Mouse (Mus musculus): ENCODE measurements around the gene Pkhd1. TPM values are rescaled to one million over a fixed set of nuclear protein-coding genes. Genes with fewer than 3 reads are reported as not detected.
"Not testable (repeated sequence)": the region's sequence is repeated elsewhere in the genome, so short reads cannot be mapped to it uniquely, and the experiment has no call there.

Gene Pkhd1
- polyA plus RNA-seq, 1 experiment from 2014 or later, result 0.67 TPM

- Histone ChIP-seq H3K27ac (ENCODE audit: low read depth) (no peak overlapping the region), H3K27me3 (ENCODE audit: insufficient read depth, low read length) (no peaks in the 10 kb centered on the region), H3K36me3 (ENCODE audit: insufficient read depth) (no peaks in the 10 kb centered on the region), H3K9me3 (ENCODE audit: low read depth, low read length) (no peaks in the 10 kb centered on the region), H3K4me3 (ENCODE audit: low read depth, low read length) (no peak overlapping the region), H3K4me2 (no peak overlapping the region), H3K4me1 (ENCODE audit: insufficient read depth) (no peaks in the 10 kb centered on the region), H3K9ac (no peak overlapping the region)
- no peak for DNase-seq
- TF ChIP-seq CTCF (IDR thresholded peaks at IDR 0.05; ENCODE audit: low read depth), result no peak
- WGBS, result 59% methylated on average over 11 of the region's 11 CpGs
- ATAC-seq (ENCODE audit: insufficient read depth), result no peak
Measured at GRCm38 (mm10) chr1:20470770-20471169, 147.1 kb downstream of the Pkhd1 start.

- DNase-seq (no peak), ATAC-seq (ENCODE audit: insufficient read depth) (no peak)
- Histone ChIP-seq H3K4me2 (no peak overlapping the region), H3K9me3 (ENCODE audit: low read depth, low read length) (no peaks in the 10 kb centered on the region), H3K4me1 (ENCODE audit: insufficient read depth) (no peaks in the 10 kb centered on the region), H3K4me3 (ENCODE audit: low read depth, low read length) (no peak overlapping the region), H3K9ac (no peak overlapping the region), H3K27me3 (ENCODE audit: insufficient read depth, low read length) (no peaks in the 10 kb centered on the region), H3K27ac (ENCODE audit: low read depth) (no peak overlapping the region), H3K36me3 (ENCODE audit: insufficient read depth) (no peaks in the 10 kb centered on the region)
- TF ChIP-seq CTCF (IDR thresholded peaks at IDR 0.05; ENCODE audit: low read depth), result no peak
- 75% methylated on average over 6 of the region's 6 CpGs for WGBS
Measured at GRCm38 (mm10) chr1:20470317-20470716, 147.5 kb downstream of the Pkhd1 start.

GRCm38 (mm10) chr1:20466481-20466880 is 151.4 kb downstream of the Pkhd1 start:
- 15% methylated on average over 4 of the region's 4 CpGs for WGBS
- H3K9ac ChIP-seq, result no peak overlapping the region
- TF ChIP-seq CTCF (IDR thresholded peaks at IDR 0.05; ENCODE audit: low read depth), result no peak
- ATAC-seq (ENCODE audit: insufficient read depth) (peak; percentile 54; the same call in 1 of the 2 replicates), DNase-seq (peak; percentile 40)
- H3K4me2 ChIP-seq, result no peak overlapping the region
- H3K9me3 ChIP-seq (ENCODE audit: low read depth, low read length), result no peaks in the 10 kb centered on the region
- H3K27ac ChIP-seq (ENCODE audit: low read depth), result no peak overlapping the region
- no peak overlapping the region for H3K4me3 ChIP-seq (ENCODE audit: low read depth, low read length)
- H3K36me3 ChIP-seq (ENCODE audit: insufficient read depth), result no peaks in the 10 kb centered on the region
- H3K27me3 ChIP-seq (ENCODE audit: insufficient read depth, low read length), result no peaks in the 10 kb centered on the region
- no peaks in the 10 kb centered on the region for H3K4me1 ChIP-seq (ENCODE audit: insufficient read depth)

GRCm38 (mm10) chr1:20454621-20455020 is 163.2 kb downstream of the Pkhd1 start:
- H3K9ac ChIP-seq, result no peak overlapping the region
- ATAC-seq (ENCODE audit: insufficient read depth), result no peak
- no peak overlapping the region for H3K4me3 ChIP-seq (ENCODE audit: low read depth, low read length)

GRCm38 (mm10) chr1:20450074-20450473 is 167.8 kb downstream of the Pkhd1 start:
- H3K9ac ChIP-seq, result no peak overlapping the region
- H3K27me3 ChIP-seq (ENCODE audit: insufficient read depth, low read length), result no peaks in the 10 kb centered on the region
- H3K4me2 ChIP-seq, result no peak overlapping the region
- H3K27ac ChIP-seq (ENCODE audit: low read depth), result no peak overlapping the region
- H3K4me3 ChIP-seq (ENCODE audit: low read depth, low read length), result no peak overlapping the region
- WGBS, result 27% methylated on average over 10 of the region's 10 CpGs
- TF ChIP-seq CTCF (IDR thresholded peaks at IDR 0.05; ENCODE audit: low read depth), result peak; percentile 66
- no peaks in the 10 kb centered on the region for H3K9me3 ChIP-seq (ENCODE audit: low read depth, low read length)
- DNase-seq (peak; percentile 57), ATAC-seq (ENCODE audit: insufficient read depth) (no peak)
- no peaks in the 10 kb centered on the region for H3K36me3 ChIP-seq (ENCODE audit: insufficient read depth)
- no peaks in the 10 kb centered on the region for H3K4me1 ChIP-seq (ENCODE audit: insufficient read depth)

More at GRCm38 (mm10) chr1:20454621-20455020, 163.2 kb downstream of the Pkhd1 start:
- no peaks in the 10 kb centered on the region for H3K4me1 ChIP-seq (ENCODE audit: insufficient read depth)
- WGBS, result 57% methylated on average over 1 of the region's 1 CpGs
- no peak for TF ChIP-seq CTCF (IDR thresholded peaks at IDR 0.05; ENCODE audit: low read depth)
- H3K36me3 ChIP-seq (ENCODE audit: insufficient read depth), result no peaks in the 10 kb centered on the region
- H3K9me3 ChIP-seq (ENCODE audit: low read depth, low read length), result no peaks in the 10 kb centered on the region
- H3K4me2 ChIP-seq, result no peak overlapping the region
- H3K27ac ChIP-seq (ENCODE audit: low read depth), result no peak overlapping the region
- DNase-seq, result no peak
- H3K27me3 ChIP-seq (ENCODE audit: insufficient read depth, low read length), result no peaks in the 10 kb centered on the region

GRCm38 (mm10) chr1:20432026-20432425 is 185.8 kb downstream of the Pkhd1 start:
- ATAC-seq (ENCODE audit: insufficient read depth), result not testable (repeated sequence)

GRCm38 (mm10) chr1:20429056-20429394 is 188.8 kb downstream of the Pkhd1 start:
- no peaks in the 10 kb centered on the region for H3K4me1 ChIP-seq (ENCODE audit: insufficient read depth)
- H3K4me3 ChIP-seq (ENCODE audit: low read depth, low read length), result no peak overlapping the region
- TF ChIP-seq CTCF (IDR thresholded peaks at IDR 0.05; ENCODE audit: low read depth), result no peak
- no peak for ATAC-seq (ENCODE audit: insufficient read depth)
- H3K27ac ChIP-seq (ENCODE audit: low read depth), result no peak overlapping the region
- no peak overlapping the region for H3K4me2 ChIP-seq
- H3K36me3 ChIP-seq (ENCODE audit: insufficient read depth), result no peaks in the 10 kb centered on the region
- no peak overlapping the region for H3K9ac ChIP-seq
- 81% methylated on average over 3 of the region's 3 CpGs for WGBS
- DNase-seq, result no peak
- no peaks in the 10 kb centered on the region for H3K27me3 ChIP-seq (ENCODE audit: insufficient read depth, low read length)
- no peaks in the 10 kb centered on the region for H3K9me3 ChIP-seq (ENCODE audit: low read depth, low read length)

More at GRCm38 (mm10) chr1:20432026-20432425, 185.8 kb downstream of the Pkhd1 start:
- H3K4me3 ChIP-seq (ENCODE audit: low read depth, low read length); H3K27ac ChIP-seq (ENCODE audit: low read depth); H3K9ac ChIP-seq; H3K27me3 ChIP-seq (ENCODE audit: insufficient read depth, low read length); H3K4me1 ChIP-seq (ENCODE audit: insufficient read depth); H3K36me3 ChIP-seq (ENCODE audit: insufficient read depth); DNase-seq; H3K4me2 ChIP-seq; H3K9me3 ChIP-seq (ENCODE audit: low read depth, low read length): not testable (repeated sequence)
- WGBS, result 83% methylated on average over 16 of the region's 16 CpGs

Measured in lung, embryonic 14.5 days (tissue).